Mouse (Mus musculus): ENCODE measurements at regions not wholly inside any gene's neighbourhood (a gene's known extent, or its start where the extent isn't known, plus 50 kb on each side); places are given as distances from the start of the nearest gene placed in this dataset.
"Not testable (repeated sequence)": the region's sequence is repeated elsewhere in the genome, so short reads cannot be mapped to it uniquely, and the experiment has no call there.

- intact Hi-C loops (cut with DNase I; ENCODE audit: low total_unique reads) = not testable (repeated sequence)
- peak; percentile 18 for DNase-seq
These were observed 367.0 kb upstream of the Ywhaq start for GRCm38 (mm10) chr12:21784403-21784802.

- intact Hi-C loops (cut with DNase I; ENCODE audit: low total_unique reads); DNase-seq: not testable (repeated sequence)
These were observed 361.3 kb upstream of the Ywhaq start for GRCm38 (mm10) chr12:21778717-21779116.

GRCm38 (mm10) chr12:21778308-21778707 is 360.9 kb upstream of the Ywhaq start:
- DNase-seq; intact Hi-C loops (cut with DNase I; ENCODE audit: low total_unique reads): not testable (repeated sequence)

- intact Hi-C loops (cut with DNase I; ENCODE audit: low total_unique reads) = not testable (repeated sequence)
These were observed 350.3 kb upstream of the Ywhaq start for GRCm38 (mm10) chr12:21767717-21768116.

More at GRCm38 (mm10) chr12:21767717-21768116, 350.3 kb upstream of the Ywhaq start:
- not testable (repeated sequence) for DNase-seq

Measured in gastrocnemius, postnatal 14 days (tissue).